Mouse (Mus musculus): ENCODE measurements around the gene Pdzd2. TPM values are rescaled to one million over a fixed set of nuclear protein-coding genes. Genes with fewer than 3 reads are reported as not detected.

Gene Pdzd2
- polyA plus RNA-seq, 1 experiment: 19.8 TPM

- TF ChIP-seq CTCF (IDR thresholded peaks at IDR 0.05; ENCODE audit: extremely low read depth, insufficient read depth, low read length) (no peak), POLR2A (IDR thresholded peaks at IDR 0.05; ENCODE audit: extremely low read depth, insufficient read depth, low read length) (no peak)
- no peak overlapping the region for H3K4me3 ChIP-seq (ENCODE audit: insufficient read depth, low read length)
- no peak overlapping the region for H3K27ac ChIP-seq (ENCODE audit: insufficient read depth, low read length)
- H3K4me1 ChIP-seq (ENCODE audit: control insufficient read depth, insufficient read depth, low read length): no peaks in the 10 kb centered on the region
Measured at GRCm38 (mm10) chr15:12545671-12546070, 194.1 kb downstream of the Pdzd2 start.

GRCm38 (mm10) chr15:12545220-12545619 is 194.5 kb downstream of the Pdzd2 start:
- H3K4me3 ChIP-seq (ENCODE audit: insufficient read depth, low read length): no peak overlapping the region
- H3K27ac ChIP-seq (ENCODE audit: insufficient read depth, low read length): no peak overlapping the region
- TF ChIP-seq POLR2A (IDR thresholded peaks at IDR 0.05; ENCODE audit: extremely low read depth, insufficient read depth, low read length) (no peak), CTCF (IDR thresholded peaks at IDR 0.05; ENCODE audit: extremely low read depth, insufficient read depth, low read length) (no peak)
- no peaks in the 10 kb centered on the region for H3K4me1 ChIP-seq (ENCODE audit: control insufficient read depth, insufficient read depth, low read length)

GRCm38 (mm10) chr15:12543686-12544325 is 195.9 kb downstream of the Pdzd2 start:
- Histone ChIP-seq H3K27ac (ENCODE audit: insufficient read depth, low read length) (no peak overlapping the region), H3K4me1 (ENCODE audit: control insufficient read depth, insufficient read depth, low read length) (no peaks in the 10 kb centered on the region), H3K4me3 (ENCODE audit: insufficient read depth, low read length) (no peak overlapping the region)
- TF ChIP-seq CTCF (IDR thresholded peaks at IDR 0.05; ENCODE audit: extremely low read depth, insufficient read depth, low read length) (no peak), POLR2A (IDR thresholded peaks at IDR 0.05; ENCODE audit: extremely low read depth, insufficient read depth, low read length) (no peak)

- no peak for TF ChIP-seq CTCF (IDR thresholded peaks at IDR 0.05; ENCODE audit: extremely low read depth, insufficient read depth, low read length)
- no peak for TF ChIP-seq POLR2A (IDR thresholded peaks at IDR 0.05; ENCODE audit: extremely low read depth, insufficient read depth, low read length)
- Histone ChIP-seq H3K4me1 (ENCODE audit: control insufficient read depth, insufficient read depth, low read length) (no peaks in the 10 kb centered on the region), H3K27ac (ENCODE audit: insufficient read depth, low read length) (no peak overlapping the region), H3K4me3 (ENCODE audit: insufficient read depth, low read length) (no peak overlapping the region)
Measured at GRCm38 (mm10) chr15:12542316-12542715, 197.4 kb downstream of the Pdzd2 start.

- Histone ChIP-seq H3K4me1 (ENCODE audit: control insufficient read depth, insufficient read depth, low read length) (no peaks in the 10 kb centered on the region), H3K27ac (ENCODE audit: insufficient read depth, low read length) (no peak overlapping the region), H3K4me3 (ENCODE audit: insufficient read depth, low read length) (no peak overlapping the region)
- TF ChIP-seq POLR2A (IDR thresholded peaks at IDR 0.05; ENCODE audit: extremely low read depth, insufficient read depth, low read length) (no peak), CTCF (IDR thresholded peaks at IDR 0.05; ENCODE audit: extremely low read depth, insufficient read depth, low read length) (no peak)
Measured at GRCm38 (mm10) chr15:12539618-12540302, 200.0 kb downstream of the Pdzd2 start.

- TF ChIP-seq POLR2A (IDR thresholded peaks at IDR 0.05; ENCODE audit: extremely low read depth, insufficient read depth, low read length): no peak
- TF ChIP-seq CTCF (IDR thresholded peaks at IDR 0.05; ENCODE audit: extremely low read depth, insufficient read depth, low read length): no peak
- Histone ChIP-seq H3K4me1 (ENCODE audit: control insufficient read depth, insufficient read depth, low read length) (no peaks in the 10 kb centered on the region), H3K4me3 (ENCODE audit: insufficient read depth, low read length) (no peak overlapping the region), H3K27ac (ENCODE audit: insufficient read depth, low read length) (no peak overlapping the region)
Measured at GRCm38 (mm10) chr15:12533254-12533653, 206.5 kb downstream of the Pdzd2 start.

GRCm38 (mm10) chr15:12532568-12532967 is 207.2 kb downstream of the Pdzd2 start:
- Histone ChIP-seq H3K4me3 (ENCODE audit: insufficient read depth, low read length) (no peak overlapping the region), H3K27ac (ENCODE audit: insufficient read depth, low read length) (no peak overlapping the region), H3K4me1 (ENCODE audit: control insufficient read depth, insufficient read depth, low read length) (no peaks in the 10 kb centered on the region)
- TF ChIP-seq POLR2A (IDR thresholded peaks at IDR 0.05; ENCODE audit: extremely low read depth, insufficient read depth, low read length) (no peak), CTCF (IDR thresholded peaks at IDR 0.05; ENCODE audit: extremely low read depth, insufficient read depth, low read length) (no peak)

- no peak overlapping the region for H3K4me3 ChIP-seq (ENCODE audit: insufficient read depth, low read length)
- no peaks in the 10 kb centered on the region for H3K4me1 ChIP-seq (ENCODE audit: control insufficient read depth, insufficient read depth, low read length)
- TF ChIP-seq CTCF (IDR thresholded peaks at IDR 0.05; ENCODE audit: extremely low read depth, insufficient read depth, low read length): no peak
- TF ChIP-seq POLR2A (IDR thresholded peaks at IDR 0.05; ENCODE audit: extremely low read depth, insufficient read depth, low read length): no peak
- H3K27ac ChIP-seq (ENCODE audit: insufficient read depth, low read length): no peak overlapping the region
Measured at GRCm38 (mm10) chr15:12522810-12523209, 216.9 kb downstream of the Pdzd2 start.

GRCm38 (mm10) chr15:12520292-12520691 is 219.4 kb downstream of the Pdzd2 start:
- Histone ChIP-seq H3K4me3 (ENCODE audit: insufficient read depth, low read length) (no peak overlapping the region), H3K4me1 (ENCODE audit: control insufficient read depth, insufficient read depth, low read length) (no peaks in the 10 kb centered on the region), H3K27ac (ENCODE audit: insufficient read depth, low read length) (no peak overlapping the region)
- TF ChIP-seq POLR2A (IDR thresholded peaks at IDR 0.05; ENCODE audit: extremely low read depth, insufficient read depth, low read length) (no peak), CTCF (IDR thresholded peaks at IDR 0.05; ENCODE audit: extremely low read depth, insufficient read depth, low read length) (no peak)

- Histone ChIP-seq H3K27ac (ENCODE audit: insufficient read depth, low read length) (no peak overlapping the region), H3K4me1 (ENCODE audit: control insufficient read depth, insufficient read depth, low read length) (no peaks in the 10 kb centered on the region), H3K4me3 (ENCODE audit: insufficient read depth, low read length) (no peak overlapping the region)
- TF ChIP-seq CTCF (IDR thresholded peaks at IDR 0.05; ENCODE audit: extremely low read depth, insufficient read depth, low read length) (no peak), POLR2A (IDR thresholded peaks at IDR 0.05; ENCODE audit: extremely low read depth, insufficient read depth, low read length) (no peak)
Measured at GRCm38 (mm10) chr15:12518370-12518973, 221.3 kb downstream of the Pdzd2 start.
